Mouse (Mus musculus) left cerebral cortex, postnatal 25 days (tissue): Measurements from ENCODE around the gene Ush1g. TPM values are rescaled to one million over a fixed set of nuclear protein-coding genes. Genes with fewer than 3 reads are reported as not detected.

ENCODE experiments used
- DNase-seq, 2 experiments: peaks; one replicate each; pipeline ENCODE4 v3.0.0; 2022; ENCODE audit warnings: low spot score in 2 of 2, mixed read lengths in 1 of 2
- intact Hi-C: fragments of 180-260 bp; cut with DNase I; formaldehyde crosslinking; loops from one replicate; pipeline ENCODE4 v1.15.1; 2025
- total RNA-seq, 2 experiments: library from RNA; stranded (reverse); gene quantifications; 2 replicates each; pipeline ENCODE4 v1.2.3; 2021

The Ush1g gene
- total RNA-seq, 2 experiments from 2014 or later = 0.18 to 0.28 TPM

DNA sequence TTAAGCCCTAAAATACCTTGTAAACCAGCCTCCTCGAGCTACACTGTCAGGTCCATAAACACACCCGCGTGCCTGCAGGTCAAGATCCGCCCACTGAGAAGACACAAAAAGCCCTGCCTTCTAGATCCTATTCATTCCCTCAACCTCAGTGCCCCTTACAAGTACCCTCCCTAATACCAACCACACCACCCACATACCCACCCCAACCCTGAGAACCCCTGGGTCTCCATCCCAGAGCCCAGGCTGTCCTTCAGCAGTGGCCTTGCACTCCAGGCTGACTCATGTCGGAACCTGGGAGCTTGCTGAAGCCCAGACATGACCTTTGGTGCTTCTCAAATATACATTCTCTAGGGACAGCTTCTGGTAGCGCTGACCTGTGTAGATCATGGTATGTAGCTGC is 47.1 kb downstream of the Ush1g start:
- intact Hi-C loops = loop anchor here (5.0 kb wide), 1 partner anchor 192 kb away; no protein-coding TSS in a partner anchor
- no peak for DNase-seq

DNA sequence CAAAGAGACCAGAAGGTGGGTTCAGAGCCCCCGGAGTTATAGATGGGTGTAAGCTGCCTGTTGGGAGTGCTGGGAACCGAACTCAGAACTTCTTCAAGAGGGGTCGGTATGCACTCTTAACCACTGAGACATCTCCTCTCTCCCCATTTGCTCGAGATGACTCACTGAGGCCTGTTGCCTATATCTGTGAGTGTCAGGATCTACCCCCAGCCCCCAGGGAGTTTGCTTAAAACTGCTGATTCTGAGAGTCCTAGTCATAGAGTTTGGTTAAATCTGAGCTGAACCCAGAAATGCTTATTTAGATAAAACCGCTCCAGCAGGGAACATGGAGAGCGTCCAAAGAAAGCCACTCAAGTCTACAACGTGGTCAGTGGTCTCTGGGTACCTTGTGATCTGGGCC is 47.7 kb downstream of the Ush1g start:
- DNase-seq = no peak
- intact Hi-C loops = loop anchor here (5.0 kb wide), 1 partner anchor 192 kb away; no protein-coding TSS in a partner anchor

GRCm38 (mm10) chr11:115273735-115274134 is 48.1 kb downstream of the Ush1g start:
- no peak for DNase-seq
- intact Hi-C loops = loop anchor here (5.0 kb wide), 1 partner anchor 191 kb away; no protein-coding TSS in a partner anchor

DNA sequence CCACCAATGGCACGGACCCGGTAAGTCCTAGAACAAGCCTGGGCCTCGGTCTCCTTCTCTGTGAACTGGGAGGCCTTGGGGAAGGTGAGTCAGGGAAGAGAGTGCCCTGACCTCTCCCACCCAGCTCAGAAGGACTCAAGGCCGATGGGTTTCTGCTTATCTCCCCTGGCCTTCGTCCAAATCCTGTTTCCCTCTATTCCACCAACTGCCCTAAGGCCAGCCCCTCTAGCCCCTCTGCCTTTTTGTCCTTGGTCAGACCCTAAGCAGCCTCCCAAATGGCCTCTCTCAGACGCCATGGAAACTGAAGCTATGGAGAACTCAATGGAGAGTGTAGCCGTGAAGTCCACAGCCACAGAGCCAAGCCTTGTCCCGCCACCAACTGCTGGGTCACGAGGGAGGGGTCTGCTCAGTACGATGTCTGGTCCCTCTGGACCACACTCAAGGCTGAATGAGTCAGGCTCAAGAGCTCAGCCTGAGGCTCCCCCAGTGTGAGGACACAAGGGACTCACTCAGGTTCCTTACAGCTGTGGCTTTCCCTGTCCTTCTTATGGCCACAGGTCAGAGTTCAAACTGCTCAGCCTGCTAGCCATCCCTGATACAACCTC is 48.8 kb downstream of the Ush1g start:
- intact Hi-C loops = loop anchor here (5.0 kb wide), 1 partner anchor 191 kb away; no protein-coding TSS in a partner anchor
- no peak for DNase-seq

- no peak for DNase-seq
- intact Hi-C loops = loop anchor here (2.0 to 5.0 kb wide), 2 partner anchors 111 to 189 kb away; no protein-coding TSS in a partner anchor
Measured at GRCm38 (mm10) chr11:115271481-115271880, 50.4 kb downstream of the Ush1g start.

DNA sequence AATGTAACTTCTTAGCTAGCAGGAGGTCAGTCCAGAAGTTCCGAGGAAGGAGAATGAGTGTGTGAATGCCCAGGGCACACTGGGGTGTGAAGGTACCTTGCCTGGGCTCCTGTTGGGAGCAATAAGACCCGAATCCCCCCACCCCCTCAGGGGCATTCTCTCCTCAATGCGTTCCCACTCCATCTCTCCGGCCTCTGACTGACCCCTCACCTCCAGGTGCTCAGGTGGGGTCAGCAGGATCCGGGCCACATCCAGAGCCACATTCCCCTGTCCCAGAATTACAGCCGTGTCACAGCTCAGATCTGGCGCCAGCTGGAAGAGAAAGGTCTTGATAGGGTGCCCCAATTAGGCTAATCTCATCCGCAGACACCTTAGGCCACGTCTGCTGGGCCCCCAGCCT is 50.8 kb downstream of the Ush1g start:
- intact Hi-C loops = loop anchor here (2.0 to 5.0 kb wide), 2 partner anchors 110 to 189 kb away; no protein-coding TSS in a partner anchor
- no peak for DNase-seq

DNA sequence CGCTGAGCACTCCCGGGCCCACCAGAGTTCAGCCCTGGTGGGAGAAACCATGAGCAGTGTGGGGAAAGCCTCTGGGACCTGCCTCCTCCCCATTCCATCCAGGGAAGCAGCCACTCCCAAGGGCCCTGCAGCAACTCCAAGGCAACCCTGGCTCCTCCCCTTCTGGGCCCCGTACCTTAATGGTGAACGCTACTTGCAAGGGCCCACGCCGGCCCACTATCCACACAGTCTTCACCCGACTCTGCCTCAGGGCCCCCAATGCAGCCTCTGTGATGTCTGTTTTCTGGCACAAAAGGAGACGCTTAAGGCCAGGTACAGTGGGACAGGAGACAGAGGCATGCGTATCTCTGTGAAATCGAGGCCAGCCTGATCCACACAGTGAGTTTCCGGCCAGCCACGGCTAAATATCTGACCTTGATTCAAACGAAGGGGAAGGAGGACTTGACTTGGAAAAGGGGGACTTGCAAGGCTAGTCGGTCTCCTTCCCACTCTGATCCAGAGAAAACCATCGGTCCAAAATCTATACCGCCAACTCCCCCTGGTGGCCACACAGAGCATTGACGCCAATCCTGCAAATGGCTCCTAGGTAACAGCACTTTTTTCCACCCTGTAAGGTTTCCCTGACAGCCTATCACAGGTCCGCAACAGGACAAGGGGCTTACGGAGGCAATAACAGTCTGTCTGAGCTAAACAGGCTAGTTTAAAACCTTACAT is 51.5 kb downstream of the Ush1g start:
- intact Hi-C loops = loop anchor here (1.0 to 5.0 kb wide), 3 partner anchors 68 to 188 kb away; no protein-coding TSS in a partner anchor
- peak; percentile 83 to 87 for DNase-seq

DNA sequence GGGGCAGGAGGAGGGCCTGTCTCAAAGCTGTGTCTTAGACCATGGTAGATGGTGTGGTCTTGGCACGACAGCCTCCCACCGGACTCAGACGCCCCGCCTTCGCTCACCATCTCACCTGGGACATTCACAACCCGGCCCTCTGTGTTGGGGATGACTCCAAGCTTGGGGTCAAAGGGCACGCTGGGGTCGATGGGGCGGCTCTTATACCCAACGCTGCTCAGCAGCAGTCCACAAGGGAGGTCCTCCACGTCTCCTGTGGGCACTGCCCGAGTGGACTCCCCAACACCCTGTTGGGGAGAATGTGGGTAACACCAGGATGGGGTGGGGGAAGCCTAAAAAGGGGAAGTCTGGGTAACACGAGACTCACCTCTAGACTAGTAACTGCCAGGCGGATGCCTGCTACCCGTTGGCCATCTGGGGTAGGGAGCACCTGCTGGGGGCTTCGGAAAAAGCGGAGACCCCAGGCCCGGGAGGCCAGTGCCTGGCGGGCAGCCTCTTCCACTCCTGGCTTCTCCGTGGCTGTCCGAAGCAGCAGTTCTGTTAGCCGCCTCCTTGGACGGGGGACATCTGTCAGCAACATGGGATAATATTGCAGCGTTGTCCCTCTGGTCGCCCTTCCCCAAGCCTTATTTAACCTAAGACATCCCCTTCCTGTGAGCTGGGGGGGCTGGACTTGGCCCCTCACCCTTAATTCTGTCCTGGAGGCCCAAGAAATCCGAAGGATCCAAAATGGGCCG is 52.3 kb downstream of the Ush1g start:
- intact Hi-C loops = loop anchor here (1.0 to 5.0 kb wide), 3 partner anchors 67 to 187 kb away; no protein-coding TSS in a partner anchor

DNA sequence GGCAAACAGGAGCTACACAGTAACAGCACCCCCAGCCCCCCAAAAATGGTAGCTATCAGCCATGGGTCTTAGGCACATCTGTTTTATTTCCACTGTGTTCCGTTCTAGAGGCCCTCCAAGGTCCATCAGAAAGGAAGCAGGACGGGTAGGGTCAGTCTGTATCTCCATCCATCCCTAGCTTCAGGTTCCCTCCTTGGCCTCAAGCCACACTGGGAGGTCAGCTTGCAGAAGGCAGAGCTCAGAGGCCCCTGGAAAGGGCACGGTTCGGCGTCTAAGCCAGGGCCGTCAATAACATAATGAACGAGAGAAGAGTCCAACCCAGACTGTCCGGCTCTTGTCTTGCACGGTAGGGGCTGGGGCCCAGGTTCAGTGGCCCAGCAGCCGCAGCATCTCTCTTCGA is 53.9 kb downstream of the Ush1g start:
- no peak for DNase-seq
- intact Hi-C loops = no loop called here

More for the DNA sequence above, 52.3 kb downstream of the Ush1g start:
- DNase-seq = no peak

- DNase-seq = no peak
- intact Hi-C loops = no loop called here
Measured at GRCm38 (mm10) chr11:115267061-115267883, 54.6 kb downstream of the Ush1g start, which contains the start of gene Grin2c. Gene Grin2c, minus strand, starts transcription at chr11:115267243.

GRCm38 (mm10) chr11:115266400-115266778 is 55.5 kb downstream of the Ush1g start:
- intact Hi-C loops = no loop called here

DNA sequence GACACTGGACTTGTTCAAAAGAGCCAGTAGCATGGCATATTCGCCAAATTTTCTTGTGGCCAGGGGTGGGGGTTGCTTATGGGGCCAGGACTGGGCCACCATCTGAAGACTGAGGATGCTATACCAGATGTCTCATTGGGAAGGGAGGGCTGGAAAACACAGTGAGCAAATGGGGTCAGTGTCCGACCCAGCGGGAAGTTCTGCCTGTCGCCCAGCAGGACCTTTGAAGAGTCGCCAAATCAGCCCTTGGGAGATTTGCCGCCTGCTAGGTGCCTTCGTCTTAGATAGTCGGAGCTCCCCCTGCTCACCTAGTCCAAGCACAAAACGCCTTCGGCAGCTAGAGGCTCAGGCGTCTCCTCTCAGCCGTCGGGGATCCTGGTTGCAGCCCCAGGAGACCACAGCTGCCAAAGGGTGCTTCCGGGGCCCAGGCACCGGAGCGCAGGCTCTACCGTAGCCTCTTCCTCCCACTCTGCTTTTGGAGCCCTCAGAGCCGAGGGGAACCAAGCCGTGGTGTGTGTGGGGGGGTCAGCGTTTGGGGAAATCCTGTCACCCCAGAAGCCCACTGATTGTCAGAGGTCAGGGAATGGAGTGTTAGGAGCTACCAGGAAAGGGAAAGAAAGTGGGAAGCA is 56.0 kb downstream of the Ush1g start:
- no peak for DNase-seq
- intact Hi-C loops = no loop called here

More at GRCm38 (mm10) chr11:115266400-115266778, 55.5 kb downstream of the Ush1g start:
- no peak for DNase-seq

Other genes starting within 250 kb of the Ush1g start
- gene Rab37, start 230.6 kb downstream of the Ush1g start, total RNA-seq = under 1 TPM; 0.76 to 0.99 TPM
- under 1 TPM; 0.16 to 0.41 TPM for gene Cd300lf, start 188.0 kb downstream of the Ush1g start, total RNA-seq
- gene Slc9a3r1, start 158.7 kb downstream of the Ush1g start, total RNA-seq = 10 to 100 TPM; 79.2 to 86.5 TPM
- gene Tmem104, start 134.6 kb downstream of the Ush1g start, total RNA-seq = 10 to 100 TPM; 15.8 to 18.2 TPM
- 10 to 100 TPM; 20.1 to 22.3 TPM for gene Nat9, start 134.2 kb downstream of the Ush1g start, total RNA-seq
- gene Grin2c, start 54.8 kb downstream of the Ush1g start, total RNA-seq = 10 to 100 TPM; 41.0 to 42.0 TPM
- 10 to 100 TPM; 14.5 to 17.4 TPM for gene Fdxr, start 45.0 kb downstream of the Ush1g start, total RNA-seq
- 10 to 100 TPM in 1 of 2 experiments, 1 to 10 TPM in 1; 9.5 to 10.8 TPM for gene Fads6, start 24.4 kb downstream of the Ush1g start, total RNA-seq
- under 1 TPM; 0.62 to 0.96 TPM for gene Otop2, start 14.9 kb downstream of the Ush1g start, total RNA-seq
- gene Otop3, start 12.7 kb upstream of the Ush1g start, total RNA-seq = under 1 TPM in 1 of 2 experiments, not detected in 1; 0.14 TPM
- 100 to 1,000 TPM; 108 to 111 TPM for gene Hid1, start 45.7 kb upstream of the Ush1g start, total RNA-seq
- 10 to 100 TPM; 19.8 to 20.9 TPM for gene Cdr2l, start 59.9 kb upstream of the Ush1g start, total RNA-seq
- 100 to 1,000 TPM; 107 to 109 TPM for gene Mrpl58, start 81.7 kb upstream of the Ush1g start, total RNA-seq
- gene Atp5h, start 97.9 kb upstream of the Ush1g start, total RNA-seq = 100 to 1,000 TPM; 447 to 455 TPM
- 10 to 100 TPM; 70.9 to 72.5 TPM for gene Kctd2, start 98.1 kb upstream of the Ush1g start, total RNA-seq
- not detected for gene Trim80, start 118.5 kb upstream of the Ush1g start, total RNA-seq
- gene Slc16a5, start 140.4 kb upstream of the Ush1g start, total RNA-seq = not detected
- 10 to 100 TPM; 12.5 to 12.8 TPM for gene Armc7, start 153.6 kb upstream of the Ush1g start, total RNA-seq
- 10 to 100 TPM; 60.1 to 66.5 TPM for gene Nt5c, start 169.8 kb upstream of the Ush1g start, total RNA-seq
- gene Jpt1, start 192.3 kb upstream of the Ush1g start, total RNA-seq = 100 to 1,000 TPM; 165 to 168 TPM
- gene Sumo2, start 214.2 kb upstream of the Ush1g start, total RNA-seq = 100 to 1,000 TPM; 298 to 313 TPM
- 10 to 100 TPM; 45.7 to 49.1 TPM for gene Nup85, start 242.4 kb upstream of the Ush1g start, total RNA-seq